Mouse (Mus musculus) activated CD4-positive, CD25-positive, alpha-beta regulatory T cell, adult 4 months (primary cell): ENCODE measurements around the gene Qpctl. TPM values are rescaled to one million over a fixed set of nuclear protein-coding genes. Genes with fewer than 3 reads are reported as not detected.
"Not testable (repeated sequence)": the region's sequence is repeated elsewhere in the genome, so short reads cannot be mapped to it uniquely, and the experiment has no call there.

Source experiments
- ATAC-seq: one replicate; pipeline ENCODE4 v1.8.0; 2017
- polyA plus RNA-seq, 2 experiments: library from polyadenylated mRNA; unstranded; fragments of 100-300 nt; shearing (Covaris generic); gene quantifications; one replicate each; pipeline ENCODE4 v1.2.1; 2017

The Qpctl gene
- polyA plus RNA-seq, 2 experiments from 2014 or later, result 8.9 to 11.6 TPM

DNA sequence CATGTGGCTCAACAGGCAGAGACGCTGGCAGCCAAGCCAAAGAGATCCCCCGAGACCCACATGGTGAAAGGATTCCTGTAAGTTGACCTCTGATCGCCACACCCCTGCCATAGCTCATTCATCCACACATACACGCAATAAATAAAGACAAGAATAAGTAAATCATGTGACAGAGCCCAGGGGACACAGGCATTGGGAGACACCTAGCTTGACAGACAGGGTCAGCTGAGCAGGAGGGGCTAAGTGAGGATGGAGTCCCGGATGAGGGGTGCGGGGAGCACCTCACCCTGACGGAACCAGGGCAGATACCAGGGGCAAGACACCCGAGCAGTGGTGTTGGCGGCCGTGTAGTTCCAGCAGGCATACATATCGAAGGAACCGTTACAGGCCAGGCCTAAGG lies 14.7 kb upstream of the Qpctl start:
- no peak for ATAC-seq

DNA sequence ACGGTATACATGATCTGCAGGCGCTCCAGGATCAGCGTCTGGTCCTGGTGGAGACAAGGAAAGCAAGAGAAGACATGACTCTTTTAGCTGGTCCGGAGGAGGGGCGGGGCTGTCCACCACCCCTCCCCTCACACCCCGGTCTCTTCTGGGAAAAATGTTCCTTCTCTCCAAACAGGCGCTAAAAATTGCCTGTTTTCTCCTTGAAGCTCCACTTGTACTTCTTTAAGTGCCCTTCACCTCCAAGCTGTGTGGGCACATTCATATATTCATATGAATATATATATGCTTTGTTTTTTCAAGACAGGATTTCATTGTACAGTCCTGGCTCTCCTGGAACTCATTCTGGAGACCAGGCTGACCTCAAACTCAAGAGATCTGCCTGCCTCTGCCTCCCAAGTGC lies 13.8 kb upstream of the Qpctl start:
- no peak for ATAC-seq

DNA sequence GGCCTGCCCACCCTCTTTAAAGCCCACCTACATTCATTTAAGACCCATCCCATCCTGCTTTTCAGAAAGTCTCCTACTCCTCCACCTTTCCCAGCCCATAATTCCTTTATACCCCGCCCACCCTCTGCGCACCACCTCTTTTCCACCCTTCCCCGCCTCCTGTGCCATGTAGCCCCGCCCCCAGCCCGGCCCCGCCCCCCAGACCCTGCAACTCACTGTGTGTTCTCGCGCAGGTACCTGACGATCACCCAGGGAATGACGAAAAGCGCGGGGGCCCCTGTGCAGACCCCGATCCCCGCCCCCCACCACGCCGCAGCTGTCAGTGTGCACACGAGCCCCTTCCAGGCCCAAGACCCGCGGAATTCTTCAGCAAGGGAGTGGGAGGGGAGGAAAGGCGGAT lies 11.0 kb upstream of the Qpctl start:
- ATAC-seq, result no peak

DNA sequence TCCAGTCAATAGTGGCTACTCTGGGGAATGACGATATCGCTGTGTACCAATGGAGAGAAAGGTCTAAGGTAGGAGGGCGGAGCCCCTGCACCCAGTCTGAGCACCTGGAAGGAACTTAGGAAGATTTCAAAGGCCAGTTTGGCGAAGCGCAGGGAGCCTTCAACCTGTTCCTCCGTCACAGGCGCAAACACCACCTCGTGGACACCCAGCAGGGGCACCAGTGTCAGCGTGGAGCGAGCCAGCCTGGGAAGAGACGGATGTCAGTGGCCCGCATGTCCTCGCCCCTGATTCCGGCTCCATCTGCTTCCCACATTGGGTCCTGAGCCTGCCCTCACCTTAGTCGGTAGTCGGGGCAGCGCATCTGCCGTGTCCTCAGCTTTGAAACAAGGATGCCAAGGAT lies 10.3 kb upstream of the Qpctl start:
- ATAC-seq, result no peak

DNA sequence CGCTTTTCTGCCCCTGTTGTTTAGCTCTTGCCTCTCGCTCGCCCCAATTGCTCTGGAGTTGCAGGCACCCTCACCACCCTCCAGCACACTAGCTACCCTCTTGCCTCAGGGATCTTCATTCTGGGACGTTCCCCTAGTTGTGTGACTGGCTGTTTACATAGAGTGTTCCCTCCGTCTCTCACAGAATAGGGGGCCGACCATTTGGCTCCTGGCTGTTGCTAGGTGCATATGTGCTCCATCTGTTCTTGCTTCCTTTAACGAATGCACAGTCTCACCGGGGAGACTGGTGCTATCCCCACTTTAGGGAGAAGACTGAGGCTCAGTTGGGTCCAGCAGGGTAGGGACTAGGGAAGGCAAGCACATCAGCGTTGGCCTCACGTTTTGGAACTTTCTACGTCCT lies 9.5 kb upstream of the Qpctl start:
- ATAC-seq, result no peak

DNA sequence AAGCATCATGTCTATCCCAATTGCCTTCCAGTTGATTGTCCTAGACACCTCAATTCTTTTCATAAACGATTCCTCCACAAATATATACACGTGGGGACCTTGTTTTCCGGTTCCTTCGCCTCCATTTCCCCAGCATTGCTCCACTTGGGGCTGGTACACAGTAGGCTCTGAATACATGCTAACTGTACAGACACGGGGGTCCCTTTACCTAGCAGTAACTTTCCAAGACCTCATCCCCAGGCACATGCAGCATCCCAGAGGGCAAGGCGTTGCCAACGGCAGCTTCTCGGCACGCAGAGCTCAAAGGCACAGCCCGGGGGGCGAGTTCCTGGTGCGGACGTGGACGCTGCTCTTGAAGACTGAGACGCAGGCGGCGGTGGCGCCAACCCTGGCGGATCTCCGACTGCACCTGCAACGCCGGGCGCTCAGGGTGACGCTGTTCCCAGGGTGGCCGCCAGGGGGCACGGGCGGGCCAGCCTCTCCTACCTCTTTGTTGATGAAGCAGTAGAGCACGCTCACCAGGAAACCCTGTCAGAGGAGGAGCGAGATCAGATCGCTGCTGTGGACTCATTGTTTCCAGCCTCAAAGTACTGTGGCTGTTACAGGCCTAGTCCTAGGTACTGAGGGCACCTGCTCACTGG lies 8.2 kb upstream of the Qpctl start:
- ATAC-seq, result peak; percentile 95

DNA sequence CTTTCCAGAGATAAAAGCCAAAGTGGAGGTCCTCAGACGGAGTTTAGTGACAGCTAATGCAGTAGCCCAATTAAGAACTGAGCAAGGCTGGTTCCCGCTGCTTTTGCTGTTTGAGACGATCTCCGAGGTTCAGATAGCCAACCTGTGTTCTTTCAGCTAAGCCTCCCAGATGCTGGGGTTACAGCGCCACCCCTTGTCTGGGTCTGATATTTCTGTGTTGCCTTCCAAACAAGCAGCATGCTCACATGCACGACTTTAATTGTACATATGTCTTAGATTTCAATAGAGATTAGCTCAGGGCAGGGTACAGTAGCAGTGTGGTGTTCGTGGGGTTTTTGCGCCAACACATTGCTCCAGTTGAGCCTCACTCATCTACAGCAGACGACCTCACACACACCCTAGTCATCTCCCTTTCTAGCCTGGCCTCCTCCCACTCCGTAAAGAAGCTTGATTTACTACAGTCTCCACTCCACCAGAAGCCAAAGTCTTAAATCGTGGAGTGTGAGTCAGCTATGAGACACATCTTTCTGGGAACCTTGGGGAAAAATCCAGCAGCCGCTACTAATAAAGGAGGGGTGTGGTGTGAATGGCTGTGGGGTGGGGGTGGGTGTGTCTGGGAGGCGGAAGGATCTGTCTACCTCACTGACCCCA lies 6.9 kb upstream of the Qpctl start:
- ATAC-seq, result no peak

DNA sequence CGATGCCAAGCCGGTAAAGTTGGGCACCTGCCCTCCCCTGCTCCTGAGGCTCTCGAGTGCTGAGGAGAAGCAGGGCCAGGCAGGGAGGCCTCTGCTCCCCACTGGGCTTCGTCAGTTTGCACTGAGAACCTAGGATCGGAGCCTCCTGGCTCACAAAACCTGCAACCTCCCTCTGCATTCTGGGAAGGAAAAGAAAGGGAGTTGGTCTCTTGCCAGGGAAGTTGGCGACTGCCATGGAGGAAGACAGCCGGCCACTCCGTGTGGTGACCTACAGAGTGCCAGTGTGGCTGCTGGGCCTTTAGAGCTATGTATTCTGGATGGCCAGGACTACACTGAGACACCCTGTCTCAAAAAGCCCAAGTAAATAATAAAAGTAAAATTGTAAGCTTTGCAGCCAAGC lies 5.7 kb upstream of the Qpctl start:
- no peak for ATAC-seq

DNA sequence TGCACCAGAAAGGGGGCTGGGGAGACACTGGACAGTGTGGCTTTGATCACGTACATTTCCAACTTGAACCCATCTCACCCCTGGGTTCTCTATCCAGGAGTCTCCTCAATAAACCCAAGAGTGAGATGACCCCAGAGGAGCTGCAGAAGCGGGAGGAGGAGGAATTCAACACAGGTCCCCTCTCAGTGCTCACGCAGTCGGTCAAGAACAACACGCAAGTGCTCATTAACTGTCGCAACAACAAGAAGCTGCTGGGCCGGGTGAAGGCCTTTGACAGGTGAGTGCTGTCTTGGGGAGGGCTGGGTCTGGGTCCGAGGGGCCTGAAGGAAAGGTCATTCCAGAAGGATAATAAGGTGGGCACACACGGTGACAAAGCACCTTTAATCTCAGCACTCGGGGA lies 2.0 kb upstream of the Qpctl start:
- not testable (repeated sequence) for ATAC-seq

DNA sequence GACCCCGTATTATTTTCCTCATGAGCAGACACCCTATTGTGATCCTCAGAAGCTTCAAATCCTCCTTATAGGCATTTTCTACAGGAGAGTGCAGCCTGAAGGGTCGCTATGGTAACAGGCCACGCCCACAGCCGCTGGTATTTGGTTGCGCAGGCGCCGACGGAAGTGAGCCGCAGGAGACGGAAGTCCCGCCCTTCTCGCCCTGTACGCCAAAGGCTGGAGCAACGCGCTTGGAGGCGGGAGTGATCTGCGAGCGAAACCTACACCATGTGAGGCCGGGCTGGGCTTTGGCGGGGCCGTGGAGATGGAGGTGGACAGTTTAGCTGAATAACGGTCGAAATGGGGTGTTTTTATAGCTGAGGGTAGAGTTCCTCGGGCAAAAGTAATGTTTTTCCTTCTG lies 535 bp upstream of the Qpctl start, which contains the start of gene Snrpd2:
Snrpd2 (plus strand) TSS at position 97 of the 400 bp plus-strand sequence.
- peak; percentile 55 for ATAC-seq

DNA sequence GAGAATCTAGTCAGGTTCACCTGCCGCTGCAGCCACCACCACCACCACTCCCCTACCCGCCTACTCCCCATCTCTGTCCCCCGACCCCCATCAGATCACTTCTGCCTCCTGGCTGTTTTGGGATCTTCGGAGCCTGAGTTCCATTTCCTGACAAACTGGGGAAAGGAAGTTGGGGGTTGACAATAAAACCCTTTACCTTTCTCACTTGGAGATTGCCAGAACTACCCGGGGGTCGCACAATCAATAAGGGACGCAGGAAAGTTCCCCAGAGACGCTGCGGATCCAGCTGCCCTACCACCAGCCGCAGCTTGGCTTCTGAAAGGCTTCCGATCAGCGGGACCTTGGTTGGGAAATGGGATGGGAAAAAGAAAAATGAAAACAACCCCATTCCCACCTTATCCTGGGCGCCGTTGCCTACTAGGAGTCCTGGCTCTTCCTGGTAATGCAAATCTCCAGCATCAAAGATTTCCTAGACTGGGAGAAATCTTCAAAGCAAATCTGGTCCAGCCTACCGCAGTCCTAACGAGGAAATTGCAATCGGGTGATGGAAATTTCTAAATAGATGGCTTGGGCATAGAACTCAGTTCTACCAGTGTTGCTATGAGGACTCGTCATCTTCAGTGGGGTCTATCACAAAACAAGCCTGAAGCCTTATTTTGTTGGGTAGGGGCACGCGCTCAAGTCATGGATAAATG lies 764 bp downstream of the Qpctl start:
- ATAC-seq, result no peak

DNA sequence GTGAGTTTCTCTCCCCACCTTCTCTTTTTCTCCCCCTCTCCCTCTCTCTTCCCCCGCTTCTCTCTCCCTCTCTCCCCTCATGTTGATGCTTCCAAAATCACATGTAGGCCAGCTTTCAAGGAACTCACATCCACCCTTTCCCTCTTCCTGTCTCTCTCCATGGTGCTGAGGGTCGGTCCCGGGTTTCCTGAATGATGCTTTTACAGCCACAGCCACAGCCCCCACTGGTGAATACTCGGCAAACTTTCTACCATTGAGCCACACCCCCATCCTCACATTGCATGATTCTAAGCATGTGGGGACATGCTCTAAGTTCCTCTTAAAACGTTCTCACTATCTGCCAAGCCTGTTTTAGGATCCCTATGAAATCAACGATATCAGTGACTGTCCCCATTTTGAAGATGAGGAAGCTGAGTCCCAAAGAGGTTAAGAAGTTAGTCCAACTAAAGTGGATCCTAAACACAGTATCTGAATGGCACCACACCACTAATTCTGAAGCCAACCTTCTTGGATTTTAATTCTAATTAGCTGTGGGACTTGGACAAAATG lies 1.5 kb downstream of the Qpctl start:
- ATAC-seq, result no peak

DNA sequence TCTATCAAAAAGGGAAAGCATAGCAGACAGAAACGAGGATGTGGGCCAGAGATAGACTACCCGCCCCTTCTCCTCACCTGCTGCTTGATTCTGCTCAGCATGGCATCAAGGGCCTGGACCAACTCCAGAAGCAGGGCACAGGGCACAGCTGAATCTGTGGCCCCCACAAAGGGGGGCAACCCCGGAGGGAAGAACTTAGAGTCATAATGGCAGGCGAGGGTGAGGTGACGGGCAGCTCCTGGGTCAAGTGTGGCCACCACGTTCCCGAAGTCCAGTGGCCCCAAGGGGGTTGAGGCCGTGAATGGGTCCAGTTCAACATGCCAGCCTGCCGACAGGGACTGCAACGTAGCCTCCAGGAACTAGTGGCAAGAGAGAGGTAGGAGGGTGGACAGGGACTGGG lies 2.3 kb downstream of the Qpctl start:
- no peak for ATAC-seq

DNA sequence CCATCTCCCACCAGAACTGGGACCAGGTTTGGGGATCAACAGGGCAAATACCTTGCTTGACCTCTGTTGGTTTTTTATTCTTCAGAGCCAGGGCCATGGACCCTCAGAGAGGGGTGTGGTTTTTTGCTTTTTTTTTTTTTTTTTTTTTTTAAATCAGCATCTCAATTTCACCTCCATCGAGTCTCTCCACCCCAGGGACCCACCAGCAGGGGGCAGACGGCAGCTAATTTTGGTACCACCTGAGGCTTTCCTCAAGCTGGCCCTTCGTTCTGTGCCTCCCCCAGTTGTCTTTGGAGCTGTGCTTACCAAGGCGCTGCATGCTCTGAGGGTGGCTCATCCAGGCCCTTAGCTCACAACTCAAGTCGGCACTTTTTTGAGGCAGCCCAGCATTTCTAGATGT lies 11.7 kb downstream of the Qpctl start:
- ATAC-seq, result no peak

DNA sequence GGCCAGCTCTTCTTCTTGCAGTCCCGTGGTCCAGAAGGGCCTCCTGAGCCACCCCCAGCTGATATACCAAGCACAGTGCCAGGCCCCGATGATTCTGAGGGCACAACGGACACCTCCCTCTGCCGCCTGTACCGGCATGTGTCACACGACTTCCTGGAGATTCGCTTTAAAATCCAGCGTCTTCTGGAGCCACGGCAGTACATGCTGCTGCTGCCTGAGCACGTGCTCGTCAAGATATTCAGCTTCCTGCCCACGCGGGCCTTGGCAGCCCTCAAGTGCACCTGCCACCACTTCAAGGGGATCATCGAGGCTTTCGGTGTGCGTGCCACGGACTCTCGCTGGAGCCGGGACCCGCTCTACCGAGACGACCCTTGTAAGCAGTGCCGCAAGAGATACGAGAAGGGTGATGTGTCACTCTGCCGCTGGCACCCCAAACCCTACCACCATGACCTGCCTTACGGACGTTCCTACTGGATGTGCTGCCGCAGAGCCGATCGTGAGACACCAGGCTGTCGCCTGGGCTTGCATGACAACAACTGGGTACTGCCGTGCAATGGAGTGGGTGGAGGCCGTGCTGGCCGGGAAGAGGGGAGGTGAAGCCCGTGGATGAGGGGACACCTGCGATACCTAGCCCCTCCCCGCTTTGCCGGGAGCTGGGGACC lies 12.3 kb downstream of the Qpctl start:
- no peak for ATAC-seq

DNA sequence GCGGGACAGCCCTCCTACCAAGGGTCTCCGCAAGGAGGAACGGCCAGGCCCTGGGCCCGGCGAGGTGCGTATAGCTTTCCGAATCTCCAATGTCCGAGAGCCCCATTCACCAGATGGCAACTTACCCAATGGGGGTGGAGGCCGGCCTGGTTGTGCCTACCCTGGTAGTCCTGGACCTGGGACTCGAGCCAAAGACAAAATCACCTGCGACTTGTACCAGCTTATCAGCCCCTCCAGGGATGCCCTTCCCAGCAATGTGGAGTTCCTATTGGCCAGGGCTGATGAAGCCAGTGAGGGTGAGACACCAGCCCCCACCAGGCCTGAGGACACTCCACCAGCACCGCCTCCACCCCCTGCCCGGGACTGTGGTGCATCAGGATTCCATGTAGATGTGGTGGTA lies 12.9 kb downstream of the Qpctl start:
- no peak for ATAC-seq

DNA sequence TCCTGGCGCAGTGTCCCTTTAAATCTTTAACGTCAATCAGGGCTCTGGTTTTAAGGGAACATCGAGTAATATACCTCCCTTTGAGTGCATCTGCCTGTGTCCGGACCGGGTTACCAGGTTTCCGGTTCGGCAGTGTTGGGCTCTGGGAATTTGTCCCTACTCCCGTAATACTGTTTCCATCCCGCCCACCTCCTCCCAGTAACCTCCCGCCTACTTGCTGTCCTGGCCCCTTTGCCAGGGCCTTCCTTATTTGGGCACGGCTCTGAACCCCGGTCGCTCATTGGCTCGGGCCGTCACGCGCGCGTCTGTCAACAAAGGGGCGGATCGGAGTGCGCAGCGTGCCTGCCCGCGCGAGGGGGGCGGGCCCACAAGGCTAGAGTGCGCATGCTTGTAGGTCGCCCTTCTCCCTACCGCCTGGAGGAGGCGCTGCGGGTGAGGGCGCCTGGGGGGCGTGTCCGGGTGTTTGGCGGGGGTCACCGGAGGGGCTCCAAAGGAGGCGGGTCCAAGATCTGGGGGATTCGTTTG lies 17.7 kb downstream of the Qpctl start:
- ATAC-seq, result peak; percentile 97

DNA sequence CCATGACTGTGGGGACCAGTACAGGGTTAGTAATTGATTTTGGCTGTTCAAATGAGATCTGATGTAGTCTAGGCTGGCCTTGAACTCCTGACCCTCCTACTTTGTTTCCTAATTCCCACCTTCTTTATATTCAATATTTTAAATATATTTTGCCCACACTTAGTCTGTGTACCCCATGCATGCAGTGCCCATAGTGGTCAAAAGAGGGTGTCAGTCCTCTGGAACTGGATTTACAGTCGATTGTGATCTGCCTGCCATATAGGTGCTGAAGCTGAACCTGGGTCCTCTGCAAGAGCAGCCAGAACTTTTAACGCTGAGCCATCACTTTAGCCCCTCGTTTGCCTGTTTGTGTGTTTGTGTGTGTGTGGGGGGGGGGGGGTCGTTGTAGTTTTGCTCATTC lies 18.4 kb downstream of the Qpctl start:
- no peak for ATAC-seq

DNA sequence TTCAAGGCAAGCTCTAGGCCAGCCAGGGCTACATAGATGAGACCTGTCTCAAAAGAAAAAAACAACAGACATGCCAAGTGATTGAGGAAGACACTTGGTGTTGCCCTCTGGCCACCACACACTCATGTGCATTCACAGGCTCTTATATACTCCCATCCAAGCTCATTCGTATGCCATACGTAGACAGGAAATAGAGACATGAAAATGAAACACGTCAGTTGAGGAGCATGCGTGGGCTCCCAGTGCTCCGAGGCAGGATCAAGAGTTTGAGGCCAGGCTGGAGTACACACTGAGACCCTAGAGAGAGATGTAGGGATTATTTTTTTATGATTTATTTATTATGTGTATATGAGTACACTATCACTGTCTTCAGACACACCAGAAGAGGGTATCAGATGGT lies 19.7 kb downstream of the Qpctl start:
- peak; percentile 10 for ATAC-seq

DNA sequence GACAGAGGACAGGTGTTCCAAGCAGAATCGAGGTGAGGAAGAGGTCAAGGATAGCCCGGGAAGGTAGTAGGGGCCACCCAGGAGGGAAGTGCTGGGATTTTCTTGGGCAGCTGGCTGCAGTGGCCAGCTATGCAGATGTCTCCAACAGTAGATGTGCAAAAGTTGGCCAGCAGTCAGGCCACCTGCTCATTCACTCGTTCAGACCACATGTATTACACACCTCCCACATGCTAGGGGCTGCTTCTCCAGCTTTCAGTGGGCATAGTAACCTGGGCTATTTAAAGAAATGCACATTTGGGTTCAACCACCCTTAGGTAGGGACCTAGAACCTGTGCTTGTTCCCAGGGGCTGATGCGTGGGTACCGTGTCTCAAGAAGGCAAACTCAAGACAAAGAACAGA lies 21.3 kb downstream of the Qpctl start:
- ATAC-seq, result no peak

DNA sequence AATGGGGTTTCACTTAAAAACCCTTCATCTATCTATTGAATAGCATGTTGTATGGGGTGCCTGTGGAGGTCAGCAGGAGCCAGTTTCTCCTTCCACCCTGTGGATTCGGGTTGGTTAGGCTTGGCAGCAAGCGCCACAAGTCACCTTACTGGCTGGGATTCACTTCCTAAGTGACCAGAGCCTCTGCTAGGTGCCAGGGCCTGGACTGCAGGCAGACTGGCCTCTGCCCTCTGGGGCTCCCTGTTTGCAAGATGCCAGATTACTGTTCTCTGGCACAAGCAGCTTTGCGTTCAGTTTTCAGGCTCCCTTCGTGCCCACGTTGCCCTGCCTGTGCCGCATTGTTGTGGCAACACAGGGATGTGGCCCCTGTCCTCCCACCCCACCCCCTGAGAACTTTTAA lies 24.4 kb downstream of the Qpctl start:
- no peak for ATAC-seq

DNA sequence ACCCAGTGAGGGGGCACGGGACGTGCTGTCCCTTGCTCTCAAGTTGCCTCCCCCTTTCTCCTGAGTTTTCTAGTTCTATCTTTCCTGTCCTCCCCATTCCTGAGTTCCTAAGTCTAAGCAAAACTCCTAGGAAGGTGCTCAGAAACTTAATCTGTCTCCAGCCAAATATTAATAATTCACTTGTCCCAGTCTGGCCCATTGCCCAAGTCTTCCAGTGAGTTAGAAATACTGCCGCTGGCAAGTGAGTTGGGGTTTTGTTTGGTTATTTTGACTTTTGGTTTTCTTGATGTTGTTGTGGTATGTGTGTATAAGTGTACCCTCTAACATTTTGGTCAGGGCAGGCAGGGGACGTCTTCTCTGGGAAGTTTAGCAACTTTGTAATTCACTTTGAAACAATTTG lies 27.4 kb downstream of the Qpctl start:
- ATAC-seq, result no peak
